Mouse (Mus musculus) neural tube, embryonic 11.5 days (tissue): ENCODE measurements around the gene Aida. TPM values are rescaled to one million over a fixed set of nuclear protein-coding genes. Genes with fewer than 3 reads are reported as not detected.
A peak's percentile ranks its signal among the peaks of the same experiment; 100 is the strongest.
"Not testable (repeated sequence)": the region's sequence is repeated elsewhere in the genome, so short reads cannot be mapped to it uniquely, and the experiment has no call there.

Source experiments
- ATAC-seq: fragments of 200-750 bp; cut with Nextera tagmentation; 2 replicates; pipeline ENCODE4 v1.8.0; 2017; ENCODE audit warnings: moderate number of reproducible peaks, mild to moderate bottlenecking, moderate TSS enrichment, moderate library complexity; ENCODE audit not compliant: insufficient read depth, low FRiP score, low TSS enrichment
- DNase-seq: peaks from one replicate; pipeline ENCODE4 v3.0.0-alpha.2; 2015; ENCODE audit warnings: low spot score
- H3K27ac ChIP-seq: fragments of 300-500 bp; sonication (generic); 2 replicates; pipeline ENCODE4 v1.5.1; 2014; ENCODE audit warnings: low read depth, mild to moderate bottlenecking, low read length
- H3K27me3 ChIP-seq: fragments of 300-500 bp; sonication (generic); 2 replicates; pipeline ENCODE4 v1.6.1; 2014; ENCODE audit warnings: mild to moderate bottlenecking, low read length, mixed read lengths; ENCODE audit not compliant: control insufficient read depth, insufficient read depth
- H3K36me3 ChIP-seq: fragments of 300-500 bp; sonication (generic); 2 replicates; pipeline ENCODE4 v1.6.1; 2014; ENCODE audit warnings: mild to moderate bottlenecking, low read length, moderate library complexity, mixed read lengths; ENCODE audit not compliant: control insufficient read depth, insufficient read depth
- H3K4me1 ChIP-seq: fragments of 300-500 bp; sonication (generic); 2 replicates; pipeline ENCODE4 v1.6.1; 2014; ENCODE audit warnings: low read length, mixed read lengths; ENCODE audit not compliant: control insufficient read depth, insufficient read depth
- H3K4me2 ChIP-seq: fragments of 300-500 bp; sonication (generic); 2 replicates; pipeline ENCODE4 v1.6.1; 2014; ENCODE audit warnings: low read depth, mild to moderate bottlenecking, moderate library complexity
- H3K4me3 ChIP-seq: fragments of 300-500 bp; sonication (generic); 2 replicates; pipeline ENCODE4 v1.5.1; 2014; ENCODE audit warnings: low read depth, low read length
- H3K9ac ChIP-seq: fragments of 300-500 bp; sonication (generic); 2 replicates; pipeline ENCODE4 v1.6.1; 2014; ENCODE audit warnings: mild to moderate bottlenecking, low read length
- H3K9me3 ChIP-seq: fragments of 300-500 bp; sonication (generic); 2 replicates; pipeline ENCODE4 v1.6.1; 2016; ENCODE audit warnings: low read length; ENCODE audit not compliant: control insufficient read depth
- WGBS: fragments of 180-500 bp; shearing (Covaris S2); extraction: QIAGEN DNeasy Blood & Tissue Kit; methylation state at CpG from one replicate; pipeline ENCODE4 v1.1.7; 2014; 5-methylcytosine and 5-hydroxymethylcytosine counted together
- polyA plus RNA-seq: library from polyadenylated mRNA; unstranded; fragments of >200 nt; fragmentation: Nextera tagmentation; extraction: Ambion mirVana; gene quantifications from 2 replicates; pipeline ENCODE4 v1.2.1, GENCODE M21; 2014

Aida gene
- polyA plus RNA-seq, 1 experiment from 2014 or later: 29.2 TPM

- Histone ChIP-seq H3K36me3 (peaks cover 13% of the 10 kb centered on the region), H3K9ac (no peak overlapping the region), H3K9me3 (no peaks in the 10 kb centered on the region), H3K27me3 (no peaks in the 10 kb centered on the region), H3K4me2 (no peak overlapping the region), H3K27ac (no peak overlapping the region), H3K4me1 (no peaks in the 10 kb centered on the region), H3K4me3 (no peak overlapping the region)
- no peak for DNase-seq
- WGBS: 95% methylated on average over 6 of the region's 6 CpGs
- ATAC-seq: no peak
Measured at GRCm38 (mm10) chr1:183324433-183324832, 28.0 kb downstream of the Aida start.

GRCm38 (mm10) chr1:183327171-183327570 lies 30.8 kb downstream of the Aida start:
- no peak overlapping the region for H3K4me2 ChIP-seq
- no peaks in the 10 kb centered on the region for H3K9me3 ChIP-seq
- peaks cover 22% of the 10 kb centered on the region for H3K36me3 ChIP-seq

GRCm38 (mm10) chr1:183342902-183343301 lies 46.5 kb downstream of the Aida start:
- not testable (repeated sequence) for H3K27ac ChIP-seq, DNase-seq, H3K9me3 ChIP-seq, H3K4me1 ChIP-seq, H3K9ac ChIP-seq, H3K27me3 ChIP-seq, H3K36me3 ChIP-seq, H3K4me3 ChIP-seq, H3K4me2 ChIP-seq, ATAC-seq
- 92% methylated on average over 1 of the region's 1 CpGs for WGBS

More at GRCm38 (mm10) chr1:183327171-183327570, 30.8 kb downstream of the Aida start:
- no peak for DNase-seq
- no peaks in the 10 kb centered on the region for H3K4me1 ChIP-seq
- no peak for ATAC-seq
- H3K9ac ChIP-seq: no peak overlapping the region
- H3K4me3 ChIP-seq: no peak overlapping the region
- H3K27me3 ChIP-seq: no peaks in the 10 kb centered on the region
- 96% methylated on average over 8 of the region's 8 CpGs for WGBS
- no peak overlapping the region for H3K27ac ChIP-seq

GRCm38 (mm10) chr1:183344886-183345816 lies 48.8 kb downstream of the Aida start:
- WGBS: under 1% methylated on average over 72 of the region's 72 CpGs
- Histone ChIP-seq H3K4me1 (0 out of 2 replicates have a peak, but pooled peaks cover 3% of the 10 kb centered on the region), H3K27me3 (no peaks in the 10 kb centered on the region), H3K9ac (peak overlapping the region; percentile 66), H3K27ac (peak overlapping the region; percentile 62; the same call in 1 of the 2 replicates), H3K4me2 (peak overlapping the region; percentile 59), H3K9me3 (no peaks in the 10 kb centered on the region), H3K4me3 (peak overlapping the region; percentile 72), H3K36me3 (peaks cover 9% of the 10 kb centered on the region)
- DNase-seq (peak; percentile 88), ATAC-seq (peak; percentile 97)

- peaks cover 9% of the 10 kb centered on the region for H3K36me3 ChIP-seq
- peak overlapping the region; percentile 59 for H3K4me2 ChIP-seq
- DNase-seq (no peak), ATAC-seq (peak; percentile 46; the same call in 1 of the 2 replicates)
- H3K4me3 ChIP-seq: peak overlapping the region; percentile 72
- H3K9ac ChIP-seq: peak overlapping the region; percentile 66
- 9% methylated on average over 10 of the region's 10 CpGs for WGBS
- no peaks in the 10 kb centered on the region for H3K9me3 ChIP-seq
- H3K27me3 ChIP-seq: no peaks in the 10 kb centered on the region
- H3K27ac ChIP-seq: peak overlapping the region; percentile 62; the same call in 1 of the 2 replicates
- H3K4me1 ChIP-seq: 0 out of 2 replicates have a peak, but pooled peaks cover 3% of the 10 kb centered on the region
Measured at GRCm38 (mm10) chr1:183345817-183346195, 49.4 kb downstream of the Aida start.

GRCm38 (mm10) chr1:183349840-183350239 lies 53.5 kb downstream of the Aida start:
- H3K4me1 ChIP-seq: 0 out of 2 replicates have a peak, but pooled peaks cover 3% of the 10 kb centered on the region
- no peaks in the 10 kb centered on the region for H3K27me3 ChIP-seq
- DNase-seq (peak; percentile 30), ATAC-seq (no peak)
- no peak overlapping the region for H3K27ac ChIP-seq
- no peak overlapping the region for H3K4me2 ChIP-seq
- WGBS: 29% methylated on average over 6 of the region's 6 CpGs
- H3K9ac ChIP-seq: no peak overlapping the region
- no peaks in the 10 kb centered on the region for H3K9me3 ChIP-seq
- peaks cover 5% of the 10 kb centered on the region; the same call in 1 of the 2 replicates for H3K36me3 ChIP-seq
- H3K4me3 ChIP-seq: no peak overlapping the region

- Histone ChIP-seq H3K27ac (no peak overlapping the region), H3K4me3 (no peak overlapping the region), H3K4me1 (no peaks in the 10 kb centered on the region), H3K9ac (no peak overlapping the region), H3K36me3 (peaks cover 7% of the 10 kb centered on the region), H3K27me3 (no peaks in the 10 kb centered on the region), H3K9me3 (no peaks in the 10 kb centered on the region), H3K4me2 (no peak overlapping the region)
- 90% methylated on average over 3 of the region's 3 CpGs for WGBS
- ATAC-seq: no peak
- DNase-seq: no peak
Measured at GRCm38 (mm10) chr1:183358901-183359300, 62.5 kb downstream of the Aida start.

- no peak overlapping the region for H3K27ac ChIP-seq
- WGBS: 92% methylated on average over 5 of the region's 5 CpGs
- H3K4me3 ChIP-seq: no peak overlapping the region
- H3K4me2 ChIP-seq: no peak overlapping the region
- ATAC-seq (no peak), DNase-seq (no peak)
- peaks cover 8% of the 10 kb centered on the region for H3K36me3 ChIP-seq
- H3K9me3 ChIP-seq: no peaks in the 10 kb centered on the region
- H3K4me1 ChIP-seq: no peaks in the 10 kb centered on the region
- H3K27me3 ChIP-seq: no peaks in the 10 kb centered on the region
- H3K9ac ChIP-seq: no peak overlapping the region
Measured at GRCm38 (mm10) chr1:183362301-183362700, 65.9 kb downstream of the Aida start.
